Mouse (Mus musculus) neutrophil, adult 59 days (primary cell): ENCODE measurements around the gene Gm39115. TPM values are rescaled to one million over a fixed set of nuclear protein-coding genes. Genes with fewer than 3 reads are reported as not detected.

Source experiments
- total RNA-seq, 2 experiments: library from RNA; stranded (reverse); gene quantifications; 1 replicate in 1 of 2; 2 replicates in 1 of 2; pipeline ENCODE4 v1.2.4; 2023

Gm39115 gene
- not detected for total RNA-seq

DNA sequence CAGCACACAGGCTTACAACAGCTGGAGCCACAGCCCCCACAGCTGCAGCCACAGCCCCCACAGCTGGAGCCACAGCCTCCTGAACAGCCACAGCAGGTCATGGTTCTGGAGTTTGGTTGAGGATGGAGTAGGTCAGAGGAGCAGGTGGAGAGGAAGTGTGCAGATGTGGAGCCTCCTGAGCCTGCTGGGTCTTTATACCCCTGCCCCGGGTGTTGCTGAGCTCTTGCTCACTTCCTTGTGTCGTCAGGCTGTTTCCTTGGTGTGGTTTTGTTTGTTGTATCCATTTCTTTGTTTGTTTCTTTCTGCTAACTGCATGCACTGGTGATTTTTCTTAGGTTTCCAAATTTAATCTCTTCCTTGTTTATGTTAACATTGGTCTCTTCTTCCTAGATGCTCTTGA, at the start of gene Gm39115:
Gene Gm39115, minus strand, starts transcription at position 101 of the 400 bp plus-strand sequence.

DNA sequence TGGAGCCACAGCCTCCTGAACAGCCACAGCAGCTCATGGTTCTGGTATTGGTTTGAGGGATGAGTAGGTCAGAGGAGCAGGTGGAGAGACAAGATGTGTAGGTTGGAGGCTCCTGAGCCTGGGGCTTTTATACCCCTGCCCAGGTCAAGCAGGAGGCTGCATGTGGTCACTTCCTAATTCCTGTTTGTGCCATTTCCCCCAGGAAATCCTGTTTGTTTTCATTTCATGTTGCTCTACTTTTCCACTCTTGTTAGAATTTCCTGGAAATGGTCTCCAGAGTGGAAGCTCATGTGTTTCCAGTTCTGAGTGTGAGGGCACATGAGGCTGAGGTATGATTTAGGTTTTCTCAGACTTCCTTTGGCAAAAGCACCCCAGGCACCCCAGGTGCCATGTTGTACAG, 40.1 kb upstream of the Gm39115 start, which contains the start of gene Krtap5-2:
Gene Krtap5-2, minus strand, starts transcription at position 101 of the 400 bp plus-strand sequence.

DNA sequence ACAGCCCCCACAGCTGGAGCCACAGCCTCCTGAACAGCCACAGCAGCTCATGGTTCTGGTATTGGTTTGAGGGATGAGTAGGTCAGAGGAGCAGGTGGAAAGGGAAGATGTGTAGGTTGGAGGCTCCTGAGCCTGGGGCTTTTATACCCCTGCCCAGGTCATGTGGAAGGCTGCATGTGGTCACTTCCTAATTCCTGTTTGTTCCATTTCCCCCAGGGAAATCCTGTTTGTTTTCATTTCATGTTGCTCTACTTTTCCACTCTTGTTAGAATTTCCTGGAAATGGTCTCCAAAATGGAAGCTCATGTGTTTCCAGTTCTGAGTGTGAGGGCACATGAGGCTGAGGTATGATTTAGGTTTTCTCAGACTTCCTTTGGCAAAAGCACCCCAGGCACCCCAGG, 29.8 kb upstream of the Gm39115 start, which contains the start of gene Gm4553:
Gene Gm4553, minus strand, starts transcription at position 101 of the 400 bp plus-strand sequence.

DNA sequence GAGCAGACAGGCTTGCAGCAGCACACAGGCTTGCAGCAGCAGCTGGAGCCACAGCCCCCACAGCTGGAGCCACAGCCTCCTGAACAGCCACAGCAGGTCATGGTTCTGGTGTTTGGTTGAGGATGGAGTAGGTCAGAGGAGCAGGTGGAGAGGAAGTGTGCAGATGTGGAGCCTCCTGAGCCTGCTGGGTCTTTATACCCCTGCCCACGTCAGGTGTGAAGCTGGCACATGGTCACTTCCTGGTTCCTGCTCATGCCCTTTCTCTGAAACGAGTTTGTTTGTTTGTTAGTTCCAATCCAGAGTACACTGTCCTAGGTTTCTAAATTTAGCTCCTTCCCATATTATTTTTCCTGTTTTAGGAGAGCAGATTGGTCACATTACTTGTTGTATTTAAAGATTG, 21.2 kb upstream of the Gm39115 start, which contains the start of gene Gm29735:
Gene Gm29735, minus strand, starts transcription at position 101 of the 400 bp plus-strand sequence.

DNA sequence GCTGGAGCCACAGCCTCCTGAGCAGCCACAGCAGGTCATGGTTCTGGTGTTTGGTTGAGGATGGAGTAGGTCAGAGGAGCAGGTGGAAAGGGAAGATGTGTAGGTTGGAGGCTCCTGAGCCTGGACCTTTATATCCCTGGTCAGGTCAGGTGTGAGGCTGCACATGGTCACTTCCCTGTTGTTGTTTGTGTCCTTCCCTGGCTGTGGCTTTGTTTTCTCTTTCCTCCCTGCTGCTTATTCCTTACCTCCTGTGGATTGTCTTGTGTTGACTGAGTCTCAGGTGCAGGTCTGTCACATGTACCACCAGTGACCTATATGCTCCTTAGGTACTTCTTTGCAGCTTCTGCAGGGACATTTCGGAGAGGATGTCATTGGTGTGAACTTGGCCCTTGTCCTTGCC, 8.7 kb upstream of the Gm39115 start, which contains the start of gene Gm45337:
Gene Gm45337, minus strand, starts transcription at position 101 of the 400 bp plus-strand sequence.

DNA sequence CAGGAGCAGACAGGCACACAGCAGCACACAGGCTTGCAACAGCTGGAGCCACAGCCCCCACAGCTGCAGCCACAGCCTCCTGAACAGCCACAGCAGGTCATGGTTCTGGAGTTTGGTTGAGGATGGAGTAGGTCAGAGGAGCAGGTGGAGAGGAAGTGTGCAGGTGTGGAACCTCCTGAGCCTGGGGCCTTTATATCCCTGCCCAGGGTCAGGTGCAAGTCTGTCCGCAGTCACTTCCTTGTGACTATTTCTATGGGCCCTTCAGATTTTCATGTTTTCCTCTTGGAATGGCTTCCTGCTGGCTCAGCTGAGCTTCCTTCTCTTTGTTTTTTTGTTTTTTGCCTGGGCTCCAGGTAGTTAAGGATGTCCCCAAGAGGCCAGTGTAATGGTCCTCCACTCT, 15.2 kb downstream of the Gm39115 start, which contains the start of gene Gm45618:
Gene Gm45618, minus strand, starts transcription at position 101 of the 400 bp plus-strand sequence.

DNA sequence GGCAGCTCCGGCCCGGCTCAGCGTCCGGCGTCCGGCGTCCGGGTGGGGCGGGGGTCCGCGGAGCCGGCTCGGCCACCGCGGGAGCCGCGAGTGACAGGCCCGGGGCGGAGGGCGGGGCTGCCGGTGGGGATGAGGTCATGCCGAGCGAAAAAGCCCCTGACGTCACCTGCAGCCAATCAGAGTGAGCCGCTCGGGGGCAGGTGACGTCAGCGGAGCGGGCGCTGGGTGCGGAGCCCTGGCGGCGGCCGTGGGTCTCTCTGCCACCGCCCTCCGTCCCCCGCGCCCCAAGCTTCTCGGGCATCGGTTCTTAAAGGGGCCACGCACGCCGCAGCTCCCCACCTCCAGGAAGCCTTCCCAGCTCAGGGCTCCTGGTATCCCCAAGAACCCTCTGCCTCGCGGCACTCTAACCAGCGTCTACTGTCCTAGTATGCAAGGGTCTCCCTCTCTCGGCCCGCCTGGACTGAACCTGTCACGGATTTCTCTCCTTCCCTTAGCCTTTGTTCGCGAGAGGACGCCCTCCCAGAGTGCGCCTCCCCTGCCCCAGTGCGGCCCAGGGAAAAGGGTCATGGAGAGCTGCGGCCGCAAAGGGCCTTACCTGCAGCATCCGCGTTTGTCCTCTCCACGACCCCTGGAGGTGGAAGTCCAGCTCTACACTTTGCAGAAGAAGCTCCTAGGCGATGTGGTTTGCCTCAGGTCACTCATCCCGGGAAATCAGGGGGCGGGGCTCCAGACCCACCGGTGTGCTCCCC, 40.5 kb downstream of the Gm39115 start, which contains the start of gene Dusp8:
Gene Dusp8, minus strand, starts transcription at position 661 of the 749 bp plus-strand sequence.

Other genes with a start within 250 kb of the Gm39115 start
- 10 to 100 TPM; 68.2 to 70.2 TPM for gene Tollip, start 217.5 kb downstream of the Gm39115 start, total RNA-seq
- not detected for gene Brsk2, start 186.3 kb downstream of the Gm39115 start, total RNA-seq
- gene Mob2, start 75.0 kb downstream of the Gm39115 start, total RNA-seq: 10 to 100 TPM; 26.4 to 33.0 TPM
- gene Dusp8, start 40.2 kb downstream of the Gm39115 start, total RNA-seq: 1 to 10 TPM; 1.2 to 1.9 TPM
- gene Gm45618, start 15.3 kb downstream of the Gm39115 start, total RNA-seq: not detected
- gene Gm45337, start 8.6 kb upstream of the Gm39115 start, total RNA-seq: not detected
- gene Gm29735, start 21.1 kb upstream of the Gm39115 start, total RNA-seq: not detected
- not detected for gene Gm4553, start 29.7 kb upstream of the Gm39115 start, total RNA-seq
- not detected for gene Krtap5-2, start 40.0 kb upstream of the Gm39115 start, total RNA-seq
- not detected for gene Gm10153, start 54.4 kb upstream of the Gm39115 start, total RNA-seq
- gene Krtap5-3, start 65.3 kb upstream of the Gm39115 start, total RNA-seq: not detected
- not detected for gene Gm7579, start 75.8 kb upstream of the Gm39115 start, total RNA-seq
- gene Krtap5-5, start 93.9 kb upstream of the Gm39115 start, total RNA-seq: not detected
- gene Gm40460, start 105.0 kb upstream of the Gm39115 start, total RNA-seq: not detected
- not detected for gene Gm2431, start 122.3 kb upstream of the Gm39115 start, total RNA-seq
- not detected for gene Gm4559, start 138.3 kb upstream of the Gm39115 start, total RNA-seq
- gene Krtap5-1, start 161.1 kb upstream of the Gm39115 start, total RNA-seq: not detected
- gene Krtap5-4, start 167.5 kb upstream of the Gm39115 start, total RNA-seq: not detected
- gene Ifitm10, start 237.7 kb upstream of the Gm39115 start, total RNA-seq: 10 to 100 TPM; 14.0 to 19.7 TPM
- 1 to 10 TPM in 1 of 2 experiments, not detected in 1; 3.4 TPM for gene Gm49369, start 246.6 kb upstream of the Gm39115 start, total RNA-seq